Mouse (Mus musculus) bone marrow, adult 2 months (tissue): Measurements from ENCODE around the gene Ampd3.

Experiments
- CTCF ChIP-seq: fragments of 200-500 bp; IDR thresholded peaks from 2 replicates; pipeline ENCODE4 v1.5.1; 2011; ENCODE audit warnings: low read length, control low read depth; ENCODE audit not compliant: control insufficient read depth, insufficient read depth
- POLR2A ChIP-seq: fragments of 200-500 bp; IDR thresholded peaks from 2 replicates; pipeline ENCODE4 v1.6.1; 2011; ENCODE audit warnings: low read depth, mild to moderate bottlenecking, control low read depth, low read length, borderline replicate concordance; ENCODE audit not compliant: control insufficient read depth

- no peak for TF ChIP-seq CTCF
- no peak for TF ChIP-seq POLR2A
Observed at GRCm38 (mm10) chr7:110807460-110808030, 39.5 kb downstream of the Ampd3 start.
